Mouse (Mus musculus): ENCODE data around the gene Il17d. TPM values are rescaled to one million over a fixed set of nuclear protein-coding genes. Genes with fewer than 3 reads are reported as not detected.

Gene Il17d
- polyA plus RNA-seq, 2 experiments, result 0.08 to 0.50 TPM

GRCm38 (mm10) chr14:57529086-57529785, 4.7 kb downstream of the Il17d start:
- H3K4me3 ChIP-seq (ENCODE audit: insufficient read depth in 1 of 2, low read depth in 2 of 2, low read length in 2 of 2), result no peak overlapping the region
- H3K27me3 ChIP-seq (ENCODE audit: control insufficient read depth, insufficient read depth, low read length), result peaks cover 25% of the 10 kb centered on the region
- TF ChIP-seq CTCF (IDR thresholded peaks at IDR 0.05; ENCODE audit: low read depth) (no peak), EP300 (IDR thresholded peaks at IDR 0.05; ENCODE audit: low read depth) (no peak)
- no peak overlapping the region for H3K9ac ChIP-seq (replicated peaks)
- no peak for ATAC-seq (ENCODE audit: insufficient read depth)
- H3K4me1 ChIP-seq (replicated peaks; ENCODE audit: control insufficient read depth in 2 of 2, insufficient read depth in 2 of 2, low read length in 1 of 2), result peaks cover 0 to 10% of the 10 kb centered on the region in 2 experiments; a peak in 3 of 4 replicates
- H3K36me3 ChIP-seq (replicated peaks; ENCODE audit: control insufficient read depth, insufficient read depth, low read depth), result no peaks in the 10 kb centered on the region
- no peak overlapping the region for H3K27ac ChIP-seq
- no peaks in the 10 kb centered on the region for H3K9me3 ChIP-seq (ENCODE audit: control insufficient read depth, low read length)
- DNase-seq (ENCODE audit: low read depth in 3 of 3, low spot score in 3 of 3), result no peak
- H3K4me2 ChIP-seq (ENCODE audit: low read depth), result no peak overlapping the region
- 24% methylated on average over 10 of the region's 10 CpGs for WGBS (ENCODE audit: insufficient replicate concordance)

- Histone ChIP-seq H3K4me3 (ENCODE audit: insufficient read depth in 1 of 2, low read depth in 2 of 2, low read length in 2 of 2) (no peak overlapping the region), H3K4me1 (replicated peaks; ENCODE audit: control insufficient read depth in 2 of 2, insufficient read depth in 2 of 2, low read length in 1 of 2) (peaks cover 0 to 10% of the 10 kb centered on the region in 2 experiments; a peak in 3 of 4 replicates), H3K9ac (replicated peaks) (no peak overlapping the region), H3K27me3 (ENCODE audit: control insufficient read depth, insufficient read depth, low read length) (peaks cover 18% of the 10 kb centered on the region), H3K36me3 (replicated peaks; ENCODE audit: control insufficient read depth, insufficient read depth, low read depth) (no peaks in the 10 kb centered on the region), H3K27ac (no peak overlapping the region), H3K4me2 (ENCODE audit: low read depth) (no peak overlapping the region), H3K9me3 (ENCODE audit: control insufficient read depth, low read length) (no peaks in the 10 kb centered on the region)
- WGBS (ENCODE audit: insufficient replicate concordance), result 44% methylated on average over 5 of the region's 5 CpGs
- no peak for ATAC-seq (ENCODE audit: insufficient read depth)
- TF ChIP-seq CTCF (IDR thresholded peaks at IDR 0.05; ENCODE audit: low read depth), result no peak
- no peak for TF ChIP-seq EP300 (IDR thresholded peaks at IDR 0.05; ENCODE audit: low read depth)
- DNase-seq (ENCODE audit: low read depth in 3 of 3, low spot score in 3 of 3), result no peak
Observed at GRCm38 (mm10) chr14:57529786-57530515, 5.4 kb downstream of the Il17d start.

GRCm38 (mm10) chr14:57532577-57532976, 8.0 kb downstream of the Il17d start:
- H3K9me3 ChIP-seq (ENCODE audit: control insufficient read depth, low read length), result no peaks in the 10 kb centered on the region
- DNase-seq (ENCODE audit: low read depth in 3 of 3, low spot score in 3 of 3), result no peak
- 65% methylated on average over 3 of the region's 3 CpGs for WGBS (ENCODE audit: insufficient replicate concordance)

GRCm38 (mm10) chr14:57533214-57533613, 8.6 kb downstream of the Il17d start:
- Histone ChIP-seq H3K9me3 (ENCODE audit: control insufficient read depth, low read length) (no peaks in the 10 kb centered on the region), H3K4me1 (replicated peaks; ENCODE audit: control insufficient read depth in 2 of 2, insufficient read depth in 2 of 2, low read length in 1 of 2) (peaks cover 0 to 10% of the 10 kb centered on the region in 2 experiments; a peak in 3 of 4 replicates), H3K4me2 (ENCODE audit: low read depth) (no peak overlapping the region), H3K4me3 (ENCODE audit: insufficient read depth in 1 of 2, low read depth in 2 of 2, low read length in 2 of 2) (no peak overlapping the region), H3K9ac (replicated peaks) (no peak overlapping the region), H3K27me3 (ENCODE audit: control insufficient read depth, insufficient read depth, low read length) (no peaks in the 10 kb centered on the region; the same call in 1 of the 2 replicates), H3K27ac (no peak overlapping the region), H3K36me3 (replicated peaks; ENCODE audit: control insufficient read depth, insufficient read depth, low read depth) (no peaks in the 10 kb centered on the region)
- 34% methylated on average over 3 of the region's 3 CpGs for WGBS (ENCODE audit: insufficient replicate concordance)
- peak; percentile 89 for TF ChIP-seq CTCF (IDR thresholded peaks at IDR 0.05; ENCODE audit: low read depth)
- TF ChIP-seq EP300 (IDR thresholded peaks at IDR 0.05; ENCODE audit: low read depth), result no peak
- ATAC-seq (ENCODE audit: insufficient read depth) (no peak), DNase-seq (ENCODE audit: low read depth in 3 of 3, low spot score in 3 of 3) (no peak)

More at GRCm38 (mm10) chr14:57532577-57532976, 8.0 kb downstream of the Il17d start:
- no peaks in the 10 kb centered on the region; the same call in 1 of the 2 replicates for H3K27me3 ChIP-seq (ENCODE audit: control insufficient read depth, insufficient read depth, low read length)
- H3K27ac ChIP-seq, result no peak overlapping the region
- H3K36me3 ChIP-seq (replicated peaks; ENCODE audit: control insufficient read depth, insufficient read depth, low read depth), result no peaks in the 10 kb centered on the region
- ATAC-seq (ENCODE audit: insufficient read depth), result no peak
- no peak overlapping the region for H3K4me2 ChIP-seq (ENCODE audit: low read depth)
- peaks cover 0 to 5% of the 10 kb centered on the region in 2 experiments; a peak in 1 of 4 replicates for H3K4me1 ChIP-seq (replicated peaks; ENCODE audit: control insufficient read depth in 2 of 2, insufficient read depth in 2 of 2, low read length in 1 of 2)
- no peak overlapping the region for H3K9ac ChIP-seq (replicated peaks)
- TF ChIP-seq CTCF (IDR thresholded peaks at IDR 0.05; ENCODE audit: low read depth) (no peak), EP300 (IDR thresholded peaks at IDR 0.05; ENCODE audit: low read depth) (no peak)
- no peak overlapping the region for H3K4me3 ChIP-seq (ENCODE audit: insufficient read depth in 1 of 2, low read depth in 2 of 2, low read length in 2 of 2)

GRCm38 (mm10) chr14:57533841-57534240, 9.3 kb downstream of the Il17d start:
- H3K27ac ChIP-seq, result no peak overlapping the region
- ATAC-seq (ENCODE audit: insufficient read depth), result no peak
- WGBS (ENCODE audit: insufficient replicate concordance), result 50% methylated on average over 11 of the region's 11 CpGs
- no peaks in the 10 kb centered on the region for H3K9me3 ChIP-seq (ENCODE audit: control insufficient read depth, low read length)
- TF ChIP-seq CTCF (IDR thresholded peaks at IDR 0.05; ENCODE audit: low read depth) (no peak), EP300 (IDR thresholded peaks at IDR 0.05; ENCODE audit: low read depth) (no peak)
- H3K36me3 ChIP-seq (replicated peaks; ENCODE audit: control insufficient read depth, insufficient read depth, low read depth), result no peaks in the 10 kb centered on the region
- no peak for DNase-seq (ENCODE audit: low read depth in 3 of 3, low spot score in 3 of 3)
- H3K4me1 ChIP-seq (replicated peaks; ENCODE audit: control insufficient read depth in 2 of 2, insufficient read depth in 2 of 2, low read length in 1 of 2), result peaks cover 0 to 13% of the 10 kb centered on the region in 2 experiments; a peak in 3 of 4 replicates
- H3K27me3 ChIP-seq (ENCODE audit: control insufficient read depth, insufficient read depth, low read length), result no peaks in the 10 kb centered on the region; the same call in 1 of the 2 replicates
- no peak overlapping the region for H3K4me3 ChIP-seq (ENCODE audit: insufficient read depth in 1 of 2, low read depth in 2 of 2, low read length in 2 of 2)
- no peak overlapping the region for H3K4me2 ChIP-seq (ENCODE audit: low read depth)
- no peak overlapping the region for H3K9ac ChIP-seq (replicated peaks)

Measured in liver, embryonic 14.5 days (tissue).